Mouse (Mus musculus) embryonic facial prominence, embryonic 11.5 days (tissue): ENCODE results near the gene Dcaf8. TPM values are rescaled to one million over a fixed set of nuclear protein-coding genes. Genes with fewer than 3 reads are reported as not detected.

Experiments used
- ATAC-seq: fragments of 200-750 bp; cut with Nextera tagmentation; replicated peaks from 2 replicates; pipeline ENCODE4 v1.8.0; 2017; ENCODE audit warnings: low read depth; ENCODE audit not compliant: insufficient number of reproducible peaks, low FRiP score, low TSS enrichment
- DNase-seq: peaks from one replicate; pipeline ENCODE4 v3.0.0-alpha.2; 2015; ENCODE audit warnings: low spot score
- H3K27ac ChIP-seq: fragments of 300-500 bp; sonication (generic); replicated peaks from 2 replicates; pipeline ENCODE4 v1.5.1; 2014; ENCODE audit warnings: mild to moderate bottlenecking, low read depth, low read length, control low read depth
- H3K27me3 ChIP-seq: fragments of 300-500 bp; sonication (generic); 2 replicates; pipeline ENCODE4 v1.6.1; 2014; ENCODE audit warnings: mild to moderate bottlenecking, low read length, moderate library complexity, mixed read lengths; ENCODE audit not compliant: control insufficient read depth, insufficient read depth
- H3K36me3 ChIP-seq: fragments of 300-500 bp; sonication (generic); replicated peaks from 2 replicates; pipeline ENCODE4 v1.6.1; 2014; ENCODE audit warnings: low read depth, mild to moderate bottlenecking, low read length, moderate library complexity, mixed read lengths; ENCODE audit not compliant: control insufficient read depth, insufficient read depth
- H3K4me1 ChIP-seq: fragments of 300-500 bp; sonication (generic); 2 replicates; pipeline ENCODE4 v1.6.1; 2014; ENCODE audit warnings: low read length, mixed read lengths; ENCODE audit not compliant: control insufficient read depth, insufficient read depth
- H3K4me2 ChIP-seq: fragments of 300-500 bp; sonication (generic); 2 replicates; pipeline ENCODE4 v1.6.1; 2014; ENCODE audit warnings: low read depth, mild to moderate bottlenecking, control low read depth, low read length, moderate library complexity
- H3K4me3 ChIP-seq: fragments of 300-500 bp; sonication (generic); 2 replicates; pipeline ENCODE4 v1.5.1; 2014; ENCODE audit warnings: low read depth, low read length, control low read depth
- H3K9ac ChIP-seq: fragments of 300-500 bp; sonication (generic); replicated peaks from 2 replicates; pipeline ENCODE4 v1.6.1; 2014; ENCODE audit warnings: mild to moderate bottlenecking, control low read depth, low read length
- H3K9me3 ChIP-seq: fragments of 300-500 bp; sonication (generic); replicated peaks from 2 replicates; pipeline ENCODE4 v1.6.1; 2016; ENCODE audit warnings: mild to moderate bottlenecking, low read length, inconsistent platforms, mixed read lengths; ENCODE audit not compliant: control insufficient read depth
- WGBS: fragments of 180-500 bp; shearing (Covaris S2); extraction: QIAGEN DNeasy Blood & Tissue Kit; methylation state at CpG from one replicate; pipeline ENCODE4 v1.1.7; 2014; 5-methylcytosine and 5-hydroxymethylcytosine counted together
- polyA plus RNA-seq: library from polyadenylated mRNA; unstranded; fragments of >200 nt; fragmentation: Nextera tagmentation; extraction: Ambion mirVana; gene quantifications from 2 replicates; pipeline ENCODE4 v1.2.1, GENCODE M21; 2014

The Dcaf8 gene
- polyA plus RNA-seq, 1 experiment from 2014 or later: 103 TPM

- ATAC-seq (no peak), DNase-seq (no peak)
- H3K27ac ChIP-seq: no peak overlapping the region
- H3K36me3 ChIP-seq: peaks cover 16% of the 10 kb centered on the region
- no peaks in the 10 kb centered on the region for H3K27me3 ChIP-seq
- peaks cover 8% of the 10 kb centered on the region for H3K4me1 ChIP-seq
- H3K4me2 ChIP-seq: no peak overlapping the region
- H3K4me3 ChIP-seq: no peak overlapping the region
- H3K9ac ChIP-seq: no peak overlapping the region
- 91% methylated on average over 4 of the region's 4 CpGs for WGBS
- no peaks in the 10 kb centered on the region for H3K9me3 ChIP-seq
These were observed 51.1 kb downstream of the Dcaf8 start for GRCm38 (mm10) chr1:172198996-172199395.

GRCm38 (mm10) chr1:172200161-172200560 lies 52.3 kb downstream of the Dcaf8 start:
- no peaks in the 10 kb centered on the region for H3K9me3 ChIP-seq
- no peak overlapping the region for H3K9ac ChIP-seq
- no peak for DNase-seq
- peaks cover 12% of the 10 kb centered on the region for H3K36me3 ChIP-seq
- 72% methylated on average over 5 of the region's 5 CpGs for WGBS
- ATAC-seq: no peak
- no peak overlapping the region for H3K27ac ChIP-seq
- no peak overlapping the region for H3K4me2 ChIP-seq
- peaks cover 10% of the 10 kb centered on the region for H3K4me1 ChIP-seq
- H3K4me3 ChIP-seq: no peak overlapping the region
- H3K27me3 ChIP-seq: no peaks in the 10 kb centered on the region

DNA sequence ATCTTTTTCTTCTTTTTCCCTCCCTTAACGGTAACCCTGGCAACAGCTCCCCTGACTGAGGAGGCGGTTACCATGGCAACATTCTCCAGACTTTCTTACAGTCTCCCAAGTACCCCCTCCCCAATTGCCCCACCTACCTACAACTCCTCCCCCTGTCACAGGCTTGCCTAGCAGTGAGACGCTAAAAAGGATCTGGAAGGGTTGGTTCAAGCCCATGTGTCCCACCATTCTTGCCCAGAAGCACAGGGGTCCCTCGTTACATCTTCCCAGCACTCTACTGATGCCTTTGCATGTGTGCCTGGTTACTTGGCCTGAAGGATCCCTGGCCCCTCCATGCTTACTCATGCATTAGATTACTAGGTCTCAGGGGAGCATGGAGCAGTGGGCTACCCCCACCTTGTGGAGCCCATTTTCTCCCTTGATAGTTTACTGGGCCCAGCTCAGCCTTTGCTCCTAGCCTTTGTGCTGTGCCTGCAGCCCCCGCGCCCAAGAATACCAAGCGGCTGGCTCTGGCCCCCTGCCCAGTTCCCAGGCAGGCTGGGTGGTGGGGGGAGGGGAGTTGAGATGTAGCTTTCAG lies 53.1 kb downstream of the Dcaf8 start:
- peaks cover 9% of the 10 kb centered on the region for H3K36me3 ChIP-seq

DNA sequence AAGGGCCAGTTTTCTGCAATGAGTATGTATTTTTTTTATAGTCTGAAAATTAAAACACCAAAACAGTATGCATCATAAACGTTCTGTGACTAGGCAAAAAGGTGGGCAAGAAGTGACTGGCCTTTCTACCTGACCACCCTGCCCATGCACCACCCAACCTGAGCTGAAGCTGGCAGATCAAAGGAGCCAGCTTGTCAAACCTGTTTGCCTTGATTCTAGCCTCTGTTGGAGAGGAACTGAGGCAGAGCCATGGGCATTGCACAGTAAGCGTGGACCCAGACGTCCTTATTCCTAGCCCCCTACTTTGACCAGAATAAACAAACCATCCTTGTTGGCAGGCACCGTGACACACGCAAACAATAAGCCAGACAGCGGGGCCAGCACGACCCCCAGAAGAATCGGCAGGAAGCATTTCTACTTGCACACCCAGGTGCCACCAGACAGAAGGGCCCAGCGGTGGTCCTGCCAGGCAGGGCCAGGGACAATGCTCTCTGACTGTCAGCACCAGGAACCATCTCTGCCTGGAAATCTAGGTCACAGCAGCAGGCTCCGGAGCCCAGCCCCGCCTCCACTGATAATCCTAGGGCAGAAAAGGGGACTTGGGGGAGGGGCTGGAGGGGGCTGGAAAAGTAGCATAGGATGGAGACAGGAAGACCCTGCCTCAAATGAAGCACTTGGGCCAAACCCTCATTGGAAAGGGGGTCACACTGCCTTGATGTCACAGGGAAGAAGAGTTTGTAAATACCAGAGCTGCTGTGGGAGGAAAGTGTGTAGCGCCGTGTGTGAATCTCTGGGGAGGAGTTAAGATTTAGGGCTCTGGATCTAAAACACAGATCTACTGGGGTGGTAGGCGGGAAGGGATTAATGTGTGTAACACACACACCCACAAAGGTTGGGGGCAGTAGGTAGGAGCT lies 54.3 kb downstream of the Dcaf8 start:
- ATAC-seq (no peak), DNase-seq (peak; percentile 43)
- no peaks in the 10 kb centered on the region for H3K27me3 ChIP-seq
- H3K4me1 ChIP-seq: peaks cover 10% of the 10 kb centered on the region
- H3K9me3 ChIP-seq: no peaks in the 10 kb centered on the region
- peak overlapping the region; percentile 10; the same call in 1 of the 2 replicates for H3K4me2 ChIP-seq
- no peak overlapping the region; the same call in 1 of the 2 replicates for H3K9ac ChIP-seq
- H3K36me3 ChIP-seq: peaks cover 6% of the 10 kb centered on the region
- H3K4me3 ChIP-seq: no peak overlapping the region
- WGBS: 15% methylated on average over 14 of the region's 14 CpGs
- H3K27ac ChIP-seq: peak overlapping the region; percentile 88

More for the DNA sequence above, 53.1 kb downstream of the Dcaf8 start:
- Histone ChIP-seq H3K4me1 (peaks cover 10% of the 10 kb centered on the region), H3K4me3 (no peak overlapping the region), H3K9me3 (no peaks in the 10 kb centered on the region), H3K4me2 (no peak overlapping the region), H3K27me3 (no peaks in the 10 kb centered on the region), H3K27ac (0 out of 2 replicates have a peak overlapping the region, but pooled peaks have one; percentile 48), H3K9ac (no peak overlapping the region)
- peak; percentile 71 for DNase-seq
- 40% methylated on average over 6 of the region's 7 CpGs for WGBS
- peak; percentile 11; the same call in 1 of the 2 replicates for ATAC-seq

DNA sequence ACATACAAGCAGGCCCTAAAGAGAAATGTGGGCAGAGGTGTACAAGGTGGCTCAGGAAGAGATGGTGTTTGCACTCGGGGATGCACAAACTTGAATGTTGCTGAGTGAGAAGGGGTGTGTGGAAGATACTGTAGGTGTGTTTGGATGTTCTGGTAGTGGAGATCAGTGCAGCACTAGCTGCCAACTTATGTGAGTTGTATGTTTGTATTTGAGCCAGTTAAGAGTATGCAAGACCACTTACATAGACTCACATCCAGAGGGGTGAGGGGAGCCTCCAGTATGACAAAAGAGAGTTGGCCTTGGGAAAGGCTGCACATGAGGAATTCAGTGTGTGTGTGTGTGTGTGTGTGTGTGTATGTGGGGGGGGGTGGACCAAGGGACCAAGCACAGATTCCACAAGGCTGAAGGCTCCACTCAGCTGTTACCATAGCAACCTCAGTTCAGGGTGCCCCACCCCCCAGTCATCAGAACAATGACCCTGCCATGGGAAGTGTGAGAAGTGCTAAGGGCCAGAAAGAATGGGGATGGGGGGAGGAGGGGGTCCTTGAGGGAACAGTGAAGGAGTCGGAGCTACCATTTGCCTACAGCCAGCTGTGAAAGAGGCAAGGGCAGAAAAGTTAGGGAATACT lies 55.1 kb downstream of the Dcaf8 start:
- H3K4me1 ChIP-seq: peaks cover 10% of the 10 kb centered on the region
- H3K4me3 ChIP-seq: no peak overlapping the region
- ATAC-seq: peak; percentile 29
- DNase-seq: peak; percentile 74
- H3K36me3 ChIP-seq: peaks cover 4% of the 10 kb centered on the region
- no peaks in the 10 kb centered on the region for H3K27me3 ChIP-seq
- WGBS: 20% methylated on average over 2 of the region's 2 CpGs
- no peak overlapping the region for H3K4me2 ChIP-seq
- peak overlapping the region; percentile 88 for H3K27ac ChIP-seq
- H3K9me3 ChIP-seq: no peaks in the 10 kb centered on the region
- no peak overlapping the region for H3K9ac ChIP-seq

- H3K4me2 ChIP-seq: peak overlapping the region; percentile 11
- H3K36me3 ChIP-seq: 0 out of 2 replicates have a peak, but pooled peaks cover 2% of the 10 kb centered on the region
- ATAC-seq: no peak
- peak overlapping the region; percentile 86 for H3K27ac ChIP-seq
- H3K9ac ChIP-seq: no peak overlapping the region
- H3K4me1 ChIP-seq: peaks cover 10% of the 10 kb centered on the region
- no peaks in the 10 kb centered on the region for H3K9me3 ChIP-seq
- H3K27me3 ChIP-seq: no peaks in the 10 kb centered on the region
- H3K4me3 ChIP-seq: no peak overlapping the region
- 1% methylated on average over 4 of the region's 4 CpGs for WGBS
- DNase-seq: no peak
These were observed 55.7 kb downstream of the Dcaf8 start for GRCm38 (mm10) chr1:172203566-172203965.

DNA sequence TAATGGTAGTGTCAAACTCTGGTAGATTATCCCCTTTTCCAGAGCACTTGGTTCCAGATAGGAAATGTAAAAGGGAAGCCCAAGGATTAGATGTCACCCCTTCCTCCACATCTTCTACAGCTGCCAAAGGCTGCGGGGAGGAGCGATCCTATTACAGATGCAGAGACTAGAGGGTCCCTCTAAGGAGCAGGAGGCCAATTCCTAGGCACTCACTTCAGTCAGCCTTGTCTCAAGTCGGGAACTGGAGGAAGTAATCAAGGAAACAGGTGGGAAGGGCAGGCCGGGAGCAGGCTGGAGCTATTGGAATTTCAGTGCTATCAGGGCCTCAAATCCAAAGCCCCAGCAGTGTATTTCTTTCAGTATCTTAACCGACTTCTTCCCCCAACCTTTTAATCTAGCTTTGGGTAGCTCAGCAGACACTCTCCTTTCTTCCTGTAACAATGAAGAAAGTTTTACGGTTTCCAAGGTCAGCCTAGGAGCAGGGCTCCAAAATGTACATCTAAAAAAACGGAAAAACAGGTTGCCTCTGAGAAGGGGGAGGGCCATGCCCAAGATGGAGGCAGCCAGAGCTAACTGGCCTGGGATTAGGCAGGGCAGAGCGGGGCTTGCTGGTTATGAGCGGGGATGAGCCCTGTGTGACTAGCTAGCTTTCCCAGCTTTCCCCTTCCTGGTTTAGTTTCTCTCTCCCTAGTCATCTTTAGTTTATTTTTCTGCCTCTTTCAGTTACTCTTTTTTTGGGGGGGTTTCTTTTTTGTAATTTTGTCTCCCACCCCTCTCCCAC lies 56.3 kb downstream of the Dcaf8 start:
- Histone ChIP-seq H3K27me3 (no peaks in the 10 kb centered on the region), H3K36me3 (0 out of 2 replicates have a peak, but pooled peaks cover 1% of the 10 kb centered on the region), H3K27ac (peak overlapping the region; percentile 86), H3K4me1 (peaks cover 10% of the 10 kb centered on the region), H3K4me3 (no peak overlapping the region), H3K9me3 (no peaks in the 10 kb centered on the region), H3K9ac (peak overlapping the region; percentile 38; the same call in 1 of the 2 replicates), H3K4me2 (peak overlapping the region; percentile 13)
- ATAC-seq (no peak), DNase-seq (peak; percentile 54)
- WGBS: 18% methylated on average over 9 of the region's 9 CpGs
